Mouse (Mus musculus) left cerebral cortex, postnatal 10 days (tissue): Measurements from ENCODE around the gene Cd4. TPM values are rescaled to one million over a fixed set of nuclear protein-coding genes. Genes with fewer than 3 reads are reported as not detected.

Experiments
- DNase-seq, 2 experiments: peaks; one replicate each; pipeline ENCODE4 v3.0.0; 2021 to 2022; ENCODE audit warnings: low spot score in 2 of 2, mixed read lengths in 1 of 2; ENCODE audit errors: extremely low spot score in 1 of 2
- intact Hi-C: fragments of 180-260 bp; cut with DNase I; formaldehyde crosslinking; loops from one replicate; pipeline ENCODE4 v1.15.1; 2025
- total RNA-seq, 2 experiments: library from RNA; stranded (reverse); gene quantifications; 2 replicates each; pipeline ENCODE4 v1.2.3; 2021

Cd4 gene
- total RNA-seq, 2 experiments from 2014 or later = 1.2 to 3.7 TPM

DNA sequence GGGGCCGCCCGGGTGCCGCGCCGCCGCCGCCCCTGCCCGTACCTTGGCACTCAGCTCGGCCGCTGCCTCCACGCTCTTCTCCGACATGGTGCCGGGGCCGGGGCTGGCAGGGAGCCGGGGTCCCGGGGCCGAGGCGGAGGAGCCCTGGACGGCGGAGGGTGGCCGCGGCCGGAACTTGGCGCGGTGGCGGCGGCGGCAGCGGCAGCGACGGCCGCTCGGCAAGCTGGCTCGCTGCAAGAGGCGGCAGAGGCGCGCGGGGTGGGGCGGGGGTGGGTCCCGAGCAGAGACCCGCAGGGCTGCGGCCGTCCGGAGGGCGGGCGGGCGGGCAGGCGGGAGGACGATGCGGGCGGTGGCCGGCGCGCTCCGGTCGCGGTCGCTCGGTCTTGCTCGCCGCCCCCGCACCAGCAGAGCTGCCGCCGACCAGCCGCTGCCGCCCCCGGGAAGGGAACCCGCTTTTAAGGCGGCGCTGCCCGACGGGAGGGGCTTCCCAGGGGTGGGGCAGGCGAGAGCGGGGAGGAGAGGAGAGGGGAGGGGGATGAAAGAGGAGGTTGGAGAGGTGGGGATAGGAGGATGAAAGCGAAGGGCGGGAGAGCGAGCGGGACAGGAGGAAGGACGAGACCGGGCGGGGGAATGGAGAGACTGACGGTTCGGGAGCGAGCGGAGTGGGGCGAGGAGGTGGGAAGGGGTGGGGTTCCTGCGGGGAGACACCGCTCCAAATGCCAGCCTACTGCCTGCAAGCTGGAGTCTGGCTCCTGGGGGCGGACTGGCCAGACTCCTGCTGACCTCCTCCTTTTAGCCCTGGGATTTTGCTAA is 29.7 kb upstream of the Cd4 start:
- intact Hi-C loops = loop anchor here (2.0 kb wide), 1 partner anchor 57 kb away; no protein-coding TSS in a partner anchor
- DNase-seq = peak; percentile 94 to 95

DNA sequence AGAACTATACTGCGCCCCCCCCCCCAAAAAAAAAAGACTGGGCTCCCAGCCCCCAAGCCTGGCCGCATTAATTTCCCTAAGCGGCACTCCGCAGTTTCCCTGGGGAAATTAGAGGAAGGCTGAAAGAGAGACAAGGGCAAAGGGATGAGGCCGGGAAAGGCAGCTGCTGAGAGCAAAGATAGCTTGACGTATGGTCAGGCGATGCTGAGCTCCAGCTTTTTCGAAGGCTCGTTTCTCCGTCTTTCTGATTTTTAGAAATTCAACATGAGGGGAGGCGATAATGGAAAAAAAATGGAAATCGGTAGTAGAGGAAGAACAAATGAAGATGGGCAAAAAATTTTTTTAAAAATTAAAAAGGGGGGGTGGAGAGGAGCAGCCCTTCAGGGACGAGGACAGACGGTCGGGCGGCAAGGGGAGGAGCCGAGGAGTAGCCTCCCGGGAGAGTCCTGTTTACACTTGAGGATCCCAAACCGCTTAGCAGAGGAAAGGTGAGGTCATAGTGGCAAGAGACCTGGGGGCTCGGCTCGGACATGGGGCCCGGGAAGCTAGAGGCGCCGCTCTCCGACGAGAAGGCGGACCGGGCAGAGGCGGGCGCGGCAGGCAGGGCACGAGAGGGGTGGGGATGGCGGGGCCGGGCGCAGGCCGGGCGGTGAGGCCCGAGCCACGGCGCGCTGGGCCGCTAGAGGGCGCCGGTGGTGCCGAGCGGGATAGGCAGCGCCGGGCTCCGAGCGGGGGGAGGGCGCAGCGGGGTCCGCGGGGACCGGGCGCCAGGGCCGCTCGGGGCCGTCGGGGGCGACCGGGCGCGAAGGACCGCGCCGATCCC is 28.9 kb upstream of the Cd4 start:
- peak; percentile 74 to 94 for DNase-seq
- intact Hi-C loops = loop anchor here (2.0 kb wide), 1 partner anchor 56 kb away; no protein-coding TSS in a partner anchor

GRCm38 (mm10) chr6:124915942-124916694 is 28.1 kb upstream of the Cd4 start:
- intact Hi-C loops = loop anchor here (2.0 kb wide), 1 partner anchor 55 kb away; no protein-coding TSS in a partner anchor

GRCm38 (mm10) chr6:124915160-124915941 is 27.3 kb upstream of the Cd4 start:
- peak in 1 of 2 experiments; percentile 49 for DNase-seq
- intact Hi-C loops = no loop called here

More at GRCm38 (mm10) chr6:124915942-124916694, 28.1 kb upstream of the Cd4 start:
- peak in 1 of 2 experiments; percentile 60 for DNase-seq

DNA sequence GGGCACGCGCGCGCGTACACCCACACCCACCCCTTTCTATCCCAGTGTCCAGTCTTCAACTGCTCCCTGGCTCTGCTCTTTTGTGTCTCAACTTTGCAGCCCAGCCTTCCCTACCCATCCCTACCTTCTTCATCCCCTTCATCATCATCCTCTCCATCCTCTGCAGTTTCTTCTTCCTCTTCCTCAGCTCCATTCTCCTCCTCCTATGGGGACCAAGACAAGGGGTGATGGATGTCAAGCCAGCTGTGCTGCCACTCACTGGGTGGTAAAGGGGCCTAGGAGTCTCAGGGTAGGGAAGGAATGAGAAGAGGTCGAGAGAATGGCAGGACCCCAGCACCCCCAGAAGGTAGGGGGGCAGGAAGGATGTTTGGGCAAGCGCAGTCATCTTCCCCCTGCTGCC is 26.5 kb upstream of the Cd4 start:
- intact Hi-C loops = no loop called here
- DNase-seq = no peak

GRCm38 (mm10) chr6:124913721-124914285 is 25.8 kb upstream of the Cd4 start:
- DNase-seq = no peak
- intact Hi-C loops = no loop called here

DNA sequence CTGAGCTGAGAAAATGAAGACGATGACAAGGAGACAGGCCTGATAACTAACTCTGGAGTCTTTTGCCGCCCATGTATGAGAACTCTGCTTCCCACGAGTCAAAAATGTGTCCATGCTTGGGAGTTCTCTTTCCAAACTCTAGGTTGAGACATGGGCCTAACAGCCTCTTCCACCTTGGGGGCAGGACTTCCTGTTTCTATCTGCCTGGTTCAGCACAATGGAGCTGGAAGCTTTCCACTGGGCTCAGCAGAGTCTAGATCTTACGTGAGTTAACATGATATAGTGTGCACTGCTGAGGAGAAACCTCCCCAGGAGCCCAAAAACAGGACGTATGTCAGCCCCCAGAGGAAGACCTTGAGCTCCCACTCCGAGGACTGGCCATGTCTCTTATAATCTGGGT is 25.2 kb upstream of the Cd4 start:
- DNase-seq = no peak
- intact Hi-C loops = no loop called here

- peak in 1 of 2 experiments; percentile 40 for DNase-seq
- intact Hi-C loops = no loop called here
These were observed 23.7 kb upstream of the Cd4 start, which contains the start of gene Lag3 for GRCm38 (mm10) chr6:124911533-124912218. Lag3 (minus strand) TSS chr6:124911705.

GRCm38 (mm10) chr6:124910032-124910431 is 22.0 kb upstream of the Cd4 start:
- intact Hi-C loops = no loop called here
- DNase-seq = peak in 1 of 2 experiments; percentile 51

- intact Hi-C loops = no loop called here
These were observed 19.7 kb upstream of the Cd4 start for GRCm38 (mm10) chr6:124907767-124908166.

DNA sequence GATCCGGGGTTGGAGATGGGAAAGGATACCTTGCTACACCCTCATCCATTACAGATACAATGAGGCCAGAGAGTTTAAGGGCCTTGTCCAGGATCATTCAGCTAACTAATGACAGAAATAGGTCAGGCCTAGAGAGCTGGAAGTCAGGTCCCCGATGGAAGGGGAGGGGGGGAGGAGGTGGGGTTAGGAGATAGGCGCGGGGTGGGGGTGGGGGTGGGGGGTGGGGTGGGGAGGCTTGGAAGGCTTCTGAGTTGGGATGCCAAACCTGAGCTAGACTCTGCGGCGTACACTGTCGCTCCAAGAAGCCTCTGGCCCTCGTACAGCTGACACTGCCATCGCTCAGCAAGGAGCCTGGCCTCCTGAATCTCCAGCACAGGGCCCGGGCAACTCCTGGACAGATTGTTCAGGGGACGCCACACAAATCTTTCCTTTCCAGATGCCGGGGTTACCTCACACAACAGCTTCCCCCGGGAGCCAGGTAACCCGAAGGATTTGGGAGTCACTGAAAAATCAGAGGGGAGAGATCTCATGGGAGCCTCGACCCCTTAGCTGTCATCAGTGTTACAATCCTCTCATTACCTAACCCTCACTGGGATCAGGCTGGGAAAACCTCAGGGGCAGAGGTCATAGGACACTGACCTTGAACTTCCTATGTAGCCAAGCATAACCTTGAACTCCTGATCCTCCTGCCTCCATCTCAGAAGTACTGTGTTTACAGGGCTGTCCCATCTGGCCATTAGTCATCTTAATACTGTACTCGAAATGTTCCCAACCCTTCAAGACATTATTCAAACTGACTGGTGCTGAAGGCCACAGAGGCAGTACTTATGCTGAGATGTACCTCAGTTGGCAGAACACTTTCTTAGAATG is 17.2 kb upstream of the Cd4 start:
- DNase-seq = no peak
- intact Hi-C loops = loop anchor here (2.0 kb wide), 1 partner anchor 42 kb away; the partner anchor contains the start of gene Gpr162

More at GRCm38 (mm10) chr6:124907767-124908166, 19.7 kb upstream of the Cd4 start:
- no peak for DNase-seq

- DNase-seq = peak; percentile 78 to 86
- intact Hi-C loops = loop anchor here (2.0 kb wide), 1 partner anchor 42 kb away; the partner anchor contains the start of gene Gpr162
These were observed 16.4 kb upstream of the Cd4 start for GRCm38 (mm10) chr6:124904161-124904981.

GRCm38 (mm10) chr6:124903580-124904151 is 15.6 kb upstream of the Cd4 start:
- DNase-seq = peak; percentile 84 to 94
- intact Hi-C loops = loop anchor here (2.0 kb wide), 1 partner anchor 41 kb away; the partner anchor contains the start of gene Gpr162

GRCm38 (mm10) chr6:124901851-124902250 is 13.8 kb upstream of the Cd4 start:
- intact Hi-C loops = no loop called here
- no peak for DNase-seq
